Mouse (Mus musculus): ENCODE data around the gene Osbp2. TPM values are rescaled to one million over a fixed set of nuclear protein-coding genes. Genes with fewer than 3 reads are reported as not detected.

Osbp2 gene
- polyA plus RNA-seq, 1 experiment from 2014 or later, result 1.4 TPM

GRCm38 (mm10) chr11:3674545-3674944 is 189.2 kb downstream of the Osbp2 start:
- Histone ChIP-seq H3K27ac (replicated peaks) (no peak overlapping the region), H3K27me3 (ENCODE audit: low read depth, poor library complexity, severe bottlenecking) (no peaks in the 10 kb centered on the region), H3K4me1 (no peaks in the 10 kb centered on the region), H3K9me3 (replicated peaks) (no peaks in the 10 kb centered on the region), H3K36me3 (peaks cover 100% of the 10 kb centered on the region), H3K4me3 (no peak overlapping the region)
- 90% methylated on average over 4 of the region's 4 CpGs for whole genome bisulfite sequencing
- DNase-seq (ENCODE audit: low spot score), result no peak

- WGBS, result 91% methylated on average over 1 of the region's 1 CpGs
- DNase-seq (ENCODE audit: low spot score), result no peak
- no peaks in the 10 kb centered on the region for H3K4me1 ChIP-seq
- peaks cover 99% of the 10 kb centered on the region for H3K36me3 ChIP-seq
- H3K27me3 ChIP-seq (ENCODE audit: low read depth, poor library complexity, severe bottlenecking), result no peaks in the 10 kb centered on the region
- H3K9me3 ChIP-seq (replicated peaks), result no peaks in the 10 kb centered on the region
- H3K27ac ChIP-seq (replicated peaks), result no peak overlapping the region
- H3K4me3 ChIP-seq, result no peak overlapping the region
These were observed 192.6 kb downstream of the Osbp2 start for GRCm38 (mm10) chr11:3671000-3671628.

GRCm38 (mm10) chr11:3669849-3670248 is 193.9 kb downstream of the Osbp2 start:
- no peak overlapping the region for H3K4me3 ChIP-seq
- no peaks in the 10 kb centered on the region for H3K4me1 ChIP-seq
- no peak overlapping the region for H3K27ac ChIP-seq (replicated peaks)
- H3K9me3 ChIP-seq (replicated peaks), result no peaks in the 10 kb centered on the region
- peaks cover 98% of the 10 kb centered on the region for H3K36me3 ChIP-seq
- no peak for DNase-seq (ENCODE audit: low spot score)
- H3K27me3 ChIP-seq (ENCODE audit: low read depth, poor library complexity, severe bottlenecking), result no peaks in the 10 kb centered on the region

GRCm38 (mm10) chr11:3668768-3669167 is 194.9 kb downstream of the Osbp2 start:
- Histone ChIP-seq H3K4me1 (no peaks in the 10 kb centered on the region), H3K4me3 (no peak overlapping the region), H3K9me3 (replicated peaks) (no peaks in the 10 kb centered on the region), H3K27ac (replicated peaks) (no peak overlapping the region), H3K27me3 (ENCODE audit: low read depth, poor library complexity, severe bottlenecking) (no peaks in the 10 kb centered on the region), H3K36me3 (peaks cover 98% of the 10 kb centered on the region)
- 95% methylated on average over 2 of the region's 2 CpGs for WGBS
- no peak for DNase-seq (ENCODE audit: low spot score)

- 92% methylated on average over 3 of the region's 3 CpGs for WGBS
- Histone ChIP-seq H3K27me3 (ENCODE audit: low read depth, poor library complexity, severe bottlenecking) (no peaks in the 10 kb centered on the region), H3K4me3 (no peak overlapping the region), H3K36me3 (peaks cover 97% of the 10 kb centered on the region), H3K27ac (replicated peaks) (no peak overlapping the region), H3K9me3 (replicated peaks) (no peaks in the 10 kb centered on the region), H3K4me1 (no peaks in the 10 kb centered on the region)
- no peak for DNase-seq (ENCODE audit: low spot score)
These were observed 196.2 kb downstream of the Osbp2 start for GRCm38 (mm10) chr11:3667506-3667905.

GRCm38 (mm10) chr11:3661964-3662363 is 201.7 kb downstream of the Osbp2 start:
- no peak for DNase-seq (ENCODE audit: low spot score)
- Histone ChIP-seq H3K9me3 (replicated peaks) (no peaks in the 10 kb centered on the region), H3K4me1 (no peaks in the 10 kb centered on the region), H3K27me3 (ENCODE audit: low read depth, poor library complexity, severe bottlenecking) (no peaks in the 10 kb centered on the region), H3K4me3 (no peak overlapping the region), H3K27ac (replicated peaks) (no peak overlapping the region), H3K36me3 (peaks cover 78% of the 10 kb centered on the region)
- WGBS, result 95% methylated on average over 2 of the region's 2 CpGs

Other genes with a start within 250 kb of the Osbp2 start
- 35.6 and 40.7 TPM in 2 replicates for gene Morc2a, start 214.7 kb downstream of the Osbp2 start, polyA plus RNA-seq (2016; fragmentation: Nextera tagmentation; extraction: Ambion mirVana)
- gene 4921536K21Rik, start 31.2 kb upstream of the Osbp2 start, polyA plus RNA-seq (2016; fragmentation: Nextera tagmentation; extraction: Ambion mirVana), result 1.4 and 1.5 TPM in 2 replicates
- gene Dusp18, start 31.3 kb upstream of the Osbp2 start, polyA plus RNA-seq (2016; fragmentation: Nextera tagmentation; extraction: Ambion mirVana), result 18.9 and 23.2 TPM in 2 replicates
- gene Slc35e4, start 50.8 kb upstream of the Osbp2 start, polyA plus RNA-seq (2016; fragmentation: Nextera tagmentation; extraction: Ambion mirVana), result 5.2 and 5.5 TPM in 2 replicates
- gene Tcn2, start 68.3 kb upstream of the Osbp2 start, polyA plus RNA-seq (2016; fragmentation: Nextera tagmentation; extraction: Ambion mirVana), result 24.5 and 28.1 TPM in 2 replicates
- gene Pes1, start 100.1 kb upstream of the Osbp2 start, polyA plus RNA-seq (2016; fragmentation: Nextera tagmentation; extraction: Ambion mirVana), result 96.3 and 103 TPM in 2 replicates
- gene 4930556J24Rik, start 112.9 kb upstream of the Osbp2 start, polyA plus RNA-seq (2016; fragmentation: Nextera tagmentation; extraction: Ambion mirVana), result 0.19 and 0.33 TPM in 2 replicates
- 0.16 TPM in 2 replicates for gene Gal3st1, start 119.7 kb upstream of the Osbp2 start, polyA plus RNA-seq (2016; fragmentation: Nextera tagmentation; extraction: Ambion mirVana)
- gene Sec14l4, start 167.6 kb upstream of the Osbp2 start, polyA plus RNA-seq (2016; fragmentation: Nextera tagmentation; extraction: Ambion mirVana), result not detected in 2 replicates
- not detected in 2 replicates for gene Sec14l3, start 200.9 kb upstream of the Osbp2 start, polyA plus RNA-seq (2016; fragmentation: Nextera tagmentation; extraction: Ambion mirVana)
- gene Mtfp1, start 231.5 kb upstream of the Osbp2 start, polyA plus RNA-seq (2016; fragmentation: Nextera tagmentation; extraction: Ambion mirVana), result 8.1 and 10.3 TPM in 2 replicates

All from midbrain, embryonic 10.5 days (tissue).